9 mouse cellular contexts compared by ENCODE assay signal in the genomic region with DNA sequence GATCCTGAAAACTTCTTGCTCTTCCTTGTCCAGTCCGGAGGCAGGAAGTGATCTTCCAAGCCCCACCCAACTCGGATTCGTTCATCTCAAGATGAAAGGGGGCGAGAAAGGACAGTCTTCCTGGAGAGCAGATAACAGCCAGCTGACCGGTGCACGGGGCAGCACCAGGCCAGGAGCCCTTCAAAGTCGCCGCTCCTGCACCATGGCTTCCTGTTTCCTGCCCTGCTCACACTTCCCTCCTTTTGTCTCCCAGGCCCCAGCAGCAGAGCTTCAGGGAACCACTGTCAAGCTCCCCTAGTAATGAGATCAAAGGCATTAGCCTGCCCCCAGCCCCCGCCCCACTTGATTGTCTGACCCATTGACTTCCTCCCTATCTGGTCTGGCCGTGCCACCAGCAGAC. TPM values are rescaled to one million over a fixed set of nuclear protein-coding genes. Genes with fewer than 3 reads are reported as not detected.
DNase-seq lines count a peak whose midpoint lies in the region; ATAC-seq and TF ChIP-seq lines count a peak whose summit lies in the region.
"Had no signal": no experiment of that assay in that cellular context is flagged by ENCODE, and none has a peak within 500 bp of the region (broad histone marks: within the 10 kb centered on the region; RNA-seq: fewer than 3 reads in every experiment).

No protein-coding gene starts in this region.

- peak; percentile 53 for ATAC-seq in heart, postnatal 0 days (ENCODE audit: insufficient read depth, low read depth)

- no peak overlapping the region for H3K27ac ChIP-seq in heart, postnatal 0 days (ENCODE audit: low read depth)

- no peak overlapping the region for H3K9ac ChIP-seq in heart, postnatal 0 days (replicated peaks; ENCODE audit: low read depth, low read length)

- no peaks in the 10 kb centered on the region for H3K4me1 ChIP-seq in heart, postnatal 0 days (ENCODE audit: control insufficient read depth, insufficient read depth)

- 6% methylated on average over 10 of the region's 10 CpGs for whole genome bisulfite sequencing in heart, postnatal 0 days

- TF ChIP-seq EP300 in heart, postnatal 0 days (IDR thresholded peaks at IDR 0.05; ENCODE audit: low read depth): no peak

- no peaks in the 10 kb centered on the region for H3K36me3 ChIP-seq in heart, postnatal 0 days (replicated peaks; ENCODE audit: control insufficient read depth, insufficient read depth, low read length)

- no peaks in the 10 kb centered on the region for H3K27me3 ChIP-seq in heart, postnatal 0 days (ENCODE audit: control insufficient read depth, insufficient read depth, low read length)

- peak; percentile 3 for DNase-seq in kidney, adult 9 months
- DNase-seq in kidney, adult 18-20 months: no peak
- DNase-seq in embryo, embryonic 11 days: peak; percentile 51
- DNase-seq in heart, postnatal 0 days (ENCODE audit: low spot score): no peak
- DNase-seq in lung, postnatal 10 days: peak; percentile 61
- no peak for DNase-seq in layer of hippocampus, adult 18-20 months (ENCODE audit: low spot score in 2 of 2)
- no peak for DNase-seq in testis, postnatal 10 days (ENCODE audit: low spot score)
- DNase-seq: gastrocnemius, postnatal 25 days had no signal

- peak overlapping the region; percentile 16; the same call in 1 of the 2 replicates for H3K4me3 ChIP-seq in heart, postnatal 0 days (ENCODE audit: low read depth, low read length)

- TF ChIP-seq CTCF in heart, postnatal 0 days (IDR thresholded peaks at IDR 0.05; ENCODE audit: low read depth): no peak

- H3K4me2 ChIP-seq in heart, postnatal 0 days (ENCODE audit: low read depth, low read length): peak overlapping the region; percentile 38

- H3K9me3 ChIP-seq in heart, postnatal 0 days (replicated peaks; ENCODE audit: control insufficient read depth, low read length): no peaks in the 10 kb centered on the region

RNA-seq across cellular contexts. Expression of gene Fzd10, which starts 58.6 kb away (rescaled TPM):
- 0.35 and 7.3 TPM in 2 replicates for total RNA-seq in heart, postnatal 0 days (2014; rRNA removed; ENCODE audit: low replicate concordance)
- polyA plus RNA-seq in heart, postnatal 0 days (2015; fragmentation: Nextera tagmentation; extraction: Ambion mirVana): 0.04 and 0.19 TPM in 2 replicates
- under 1 TPM; 0.54 to 0.58 TPM for total RNA-seq in layer of hippocampus, adult 18-20 months (2021)
- total RNA-seq: MEL had no signal

Comparison
In these comparisons a context has a peak if more than half of its experiments do, and no peak if none do; other contexts are left out.
1. DNase-seq: peak in kidney, adult 9 months (single experiment), embryo, embryonic 11 days (single experiment) and lung, postnatal 10 days (single experiment); none in kidney, adult 18-20 months (single experiment), heart, postnatal 0 days (single experiment), layer of hippocampus, adult 18-20 months (0 of 2) and testis, postnatal 10 days (single experiment).